Mouse (Mus musculus) liver, postnatal 0 days (tissue): Measurements from ENCODE around the gene Carmil3.

Experiments used
- CTCF ChIP-seq: sonication (generic); IDR thresholded peaks from 2 replicates; pipeline ENCODE4 v1.5.1; 2016; ENCODE audit warnings: antibody characterized with exemption, low read depth
- EP300 ChIP-seq: IDR thresholded peaks from 2 replicates; pipeline ENCODE4 v1.6.1; 2016; ENCODE audit warnings: antibody characterized with exemption, low read depth, mild to moderate bottlenecking

DNA sequence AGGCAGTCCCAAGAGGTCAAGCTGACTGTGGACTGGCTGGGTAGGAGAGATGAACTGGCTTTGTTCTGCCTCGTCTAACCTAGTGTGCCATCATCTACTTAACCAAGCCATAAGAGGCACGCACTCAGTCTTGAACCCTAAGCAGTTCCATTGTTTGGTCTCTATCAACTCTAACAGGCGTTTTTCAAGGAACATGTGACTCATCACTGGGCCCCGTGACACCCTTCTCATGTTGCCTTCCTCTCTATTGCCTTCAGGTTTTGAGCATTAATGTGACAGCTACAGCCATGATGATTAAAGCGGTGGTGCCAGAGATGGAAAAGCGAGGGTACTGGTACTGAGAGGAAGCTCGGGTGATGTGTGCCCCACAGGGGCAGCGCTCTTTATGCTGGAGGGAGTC lies 3.6 kb upstream of the Carmil3 start:
- TF ChIP-seq EP300 (no peak), CTCF (no peak)
